Mouse (Mus musculus) kidney, postnatal 4 days (tissue): ENCODE data around the gene Gm10563.

ENCODE experiments used
- DNase-seq, 2 experiments: peaks; one replicate each; pipeline ENCODE4 v3.0.0; 2021; ENCODE audit warnings: mixed read lengths in 2 of 2

The Gm10563 gene

DNA sequence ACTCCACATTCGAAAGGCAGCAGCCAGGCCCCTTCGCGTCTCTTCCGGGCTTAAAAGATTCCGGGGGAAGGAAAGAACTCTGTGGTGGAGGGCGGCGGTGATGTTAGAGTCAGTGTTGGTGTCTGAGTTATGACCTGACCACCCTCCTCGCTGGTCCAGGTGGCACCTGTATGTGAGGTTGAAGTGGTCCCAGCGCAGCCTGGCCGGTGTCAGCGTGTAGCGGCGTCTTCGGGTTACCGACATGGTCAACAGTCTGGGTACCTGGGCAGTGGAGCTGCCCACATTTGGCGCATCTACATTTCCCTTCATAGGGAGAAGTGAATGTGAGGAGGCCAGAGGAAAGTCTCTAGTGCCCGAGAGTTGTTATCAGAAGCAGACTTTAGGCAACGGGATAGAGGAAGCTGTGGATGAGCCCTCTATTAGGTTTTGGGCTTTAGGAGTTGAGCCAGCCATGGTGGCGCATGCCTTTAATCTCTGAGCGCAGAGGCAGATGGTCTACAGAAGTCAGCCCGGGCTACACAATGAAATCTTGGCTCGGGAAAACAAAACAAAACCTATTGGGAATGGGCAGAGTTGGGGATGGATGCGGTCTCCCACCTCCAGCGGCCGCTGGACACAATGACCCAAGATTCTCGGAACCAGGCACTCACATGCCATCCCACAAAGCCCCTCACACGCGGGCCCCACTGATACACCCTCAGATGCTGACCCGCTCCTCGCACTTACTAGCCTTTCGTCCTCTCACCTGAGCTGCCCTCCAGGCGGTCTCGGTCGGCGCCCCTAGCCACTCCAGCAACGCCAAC lies 7.3 kb upstream of the Gm10563 start:
- DNase-seq = peak in 1 of 2 experiments; percentile 28

DNA sequence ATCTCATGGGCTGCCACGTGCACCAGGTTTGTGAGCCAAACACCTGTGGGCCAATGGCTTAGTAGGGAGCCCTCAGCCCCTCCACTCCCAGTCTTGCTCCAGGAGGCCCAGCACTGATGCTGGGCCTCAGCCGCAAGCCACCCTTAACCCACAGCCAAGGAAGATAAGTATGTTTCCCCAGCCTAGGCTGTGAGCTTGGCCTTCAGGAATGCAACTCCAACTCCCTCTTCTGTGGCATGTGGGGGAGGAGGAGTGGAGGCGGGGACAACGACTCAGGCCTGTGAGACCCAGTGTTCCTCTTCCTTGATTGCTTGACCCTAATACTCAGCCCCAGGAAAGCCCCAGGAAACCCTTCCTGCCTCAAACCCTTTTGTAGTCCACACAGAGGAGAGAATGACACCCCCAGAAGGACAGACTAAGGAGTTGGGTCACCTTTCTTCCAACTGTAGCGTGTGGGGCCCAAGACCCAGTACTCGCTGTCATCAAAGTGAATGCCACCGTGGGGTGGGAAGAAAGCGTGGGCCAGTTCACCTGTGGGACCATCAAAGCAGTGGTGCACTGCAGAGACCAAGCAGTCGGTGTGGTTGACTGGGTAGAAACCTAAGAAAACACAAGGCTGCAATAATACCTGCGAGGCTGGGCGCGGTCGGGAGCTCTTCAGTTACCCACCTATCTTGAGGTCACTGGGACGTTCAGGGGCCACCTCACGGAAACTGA lies 6.5 kb upstream of the Gm10563 start:
- peak; percentile 72 to 87 for DNase-seq

DNA sequence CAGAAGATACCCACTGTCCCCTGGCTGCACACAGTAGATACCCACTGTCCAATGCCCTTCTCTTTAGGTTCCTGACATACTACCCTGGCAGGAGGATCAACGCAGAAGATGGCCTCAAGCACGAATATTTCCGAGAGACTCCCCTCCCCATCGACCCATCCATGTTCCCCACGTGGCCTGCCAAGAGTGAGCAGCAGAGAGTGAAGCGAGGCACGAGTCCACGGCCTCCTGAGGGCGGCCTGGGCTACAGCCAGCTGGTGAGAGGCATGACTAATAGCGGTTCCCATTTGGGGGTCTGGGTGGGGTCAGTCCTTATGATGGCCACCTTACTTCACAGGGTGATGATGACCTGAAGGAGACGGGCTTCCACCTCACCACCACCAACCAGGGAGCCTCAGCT lies 4.1 kb upstream of the Gm10563 start:
- DNase-seq = no peak

DNA sequence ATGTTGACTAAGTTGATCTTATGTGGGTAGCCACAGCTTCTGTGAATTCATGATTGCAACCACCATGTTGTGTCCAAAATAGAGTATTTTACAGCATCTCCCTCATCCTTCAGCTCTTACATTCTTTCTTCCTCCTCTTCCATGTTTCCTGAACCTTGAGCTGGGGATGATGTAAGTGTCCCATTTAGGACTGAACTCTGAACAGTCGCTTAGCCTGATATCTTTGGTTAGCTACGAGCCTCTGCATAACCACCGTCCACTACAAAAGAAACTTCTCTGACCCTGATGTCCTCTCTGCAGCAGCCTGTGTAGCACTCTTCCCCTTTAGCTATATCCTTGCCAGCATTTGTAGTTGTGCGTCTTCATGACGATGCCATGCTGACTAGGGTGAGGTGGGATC lies 513 bp upstream of the Gm10563 start:
- no peak for DNase-seq

DNA sequence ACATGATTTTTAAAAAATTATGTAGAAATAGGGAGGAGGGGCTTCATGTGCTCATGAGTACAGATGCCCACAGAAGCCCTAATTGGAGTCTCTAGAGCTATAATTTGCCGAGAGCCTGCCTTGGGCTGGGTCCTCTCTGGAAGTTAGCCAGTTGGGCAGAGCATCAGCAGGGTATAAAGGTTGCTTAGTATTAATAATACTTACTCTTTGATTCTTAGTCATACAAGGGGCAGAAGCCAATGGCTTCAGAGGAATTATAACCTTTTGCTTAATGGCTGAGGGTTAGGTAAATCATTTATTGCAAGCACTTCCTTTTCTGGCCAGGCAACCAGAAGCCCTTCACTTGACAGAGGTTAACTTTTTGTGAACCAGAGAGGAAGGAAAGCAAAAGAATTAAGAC lies 1.7 kb downstream of the Gm10563 start:
- no peak for DNase-seq

DNA sequence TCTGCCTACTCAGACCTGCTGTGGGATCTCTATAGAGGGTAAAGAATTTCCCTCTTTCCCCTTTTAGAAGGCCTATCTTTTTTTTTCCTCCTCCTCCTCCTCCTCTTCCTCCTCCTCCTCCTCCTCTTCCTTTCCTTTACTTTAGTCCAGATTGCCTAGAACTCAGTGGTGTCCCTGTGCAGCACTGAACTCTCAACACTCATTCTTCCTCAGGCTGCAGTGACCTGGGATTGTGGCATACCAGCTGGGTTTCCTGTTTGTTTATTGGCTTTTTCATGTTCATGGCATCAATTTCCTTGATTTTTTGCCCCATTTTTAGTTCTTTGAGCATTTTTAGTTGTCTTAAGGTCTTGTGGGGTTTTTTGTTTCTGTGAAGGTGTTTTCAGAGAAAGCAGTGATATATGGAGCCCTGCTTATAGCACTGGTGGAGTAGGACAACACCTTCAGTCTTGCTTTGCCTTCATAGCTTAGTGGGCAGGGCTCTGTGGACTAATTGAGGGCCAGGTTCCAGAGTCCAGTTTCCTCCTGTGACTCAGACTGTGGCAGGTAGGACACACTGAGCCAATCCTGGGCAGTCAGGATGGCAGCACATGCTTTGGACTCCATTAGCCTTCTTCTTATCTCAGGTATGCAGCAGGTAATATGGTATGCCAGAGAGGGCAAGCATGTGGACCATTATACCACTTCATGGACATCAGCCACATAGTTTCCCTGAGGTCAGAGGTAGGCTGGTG lies 9.3 kb downstream of the Gm10563 start:
- no peak for DNase-seq

DNA sequence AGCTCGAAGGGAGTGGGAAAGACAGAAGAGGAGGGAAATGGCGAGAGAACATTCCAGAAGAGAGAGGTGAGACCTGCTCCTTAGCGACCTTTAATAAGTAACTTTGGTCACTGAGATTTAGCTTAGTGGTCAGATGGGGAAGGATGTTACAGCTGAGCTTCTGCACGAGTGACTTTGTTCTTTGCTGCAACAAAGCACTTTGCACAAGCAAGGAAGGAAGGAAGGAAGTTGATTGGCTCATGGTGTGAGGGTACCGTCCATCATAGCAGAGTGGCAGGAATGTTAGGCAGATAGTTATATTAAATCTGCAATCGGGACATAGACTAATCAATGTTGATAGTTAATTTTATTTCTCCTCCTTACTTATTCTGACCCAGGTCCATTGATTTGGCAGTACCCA lies 14.9 kb downstream of the Gm10563 start:
- DNase-seq = no peak

DNA sequence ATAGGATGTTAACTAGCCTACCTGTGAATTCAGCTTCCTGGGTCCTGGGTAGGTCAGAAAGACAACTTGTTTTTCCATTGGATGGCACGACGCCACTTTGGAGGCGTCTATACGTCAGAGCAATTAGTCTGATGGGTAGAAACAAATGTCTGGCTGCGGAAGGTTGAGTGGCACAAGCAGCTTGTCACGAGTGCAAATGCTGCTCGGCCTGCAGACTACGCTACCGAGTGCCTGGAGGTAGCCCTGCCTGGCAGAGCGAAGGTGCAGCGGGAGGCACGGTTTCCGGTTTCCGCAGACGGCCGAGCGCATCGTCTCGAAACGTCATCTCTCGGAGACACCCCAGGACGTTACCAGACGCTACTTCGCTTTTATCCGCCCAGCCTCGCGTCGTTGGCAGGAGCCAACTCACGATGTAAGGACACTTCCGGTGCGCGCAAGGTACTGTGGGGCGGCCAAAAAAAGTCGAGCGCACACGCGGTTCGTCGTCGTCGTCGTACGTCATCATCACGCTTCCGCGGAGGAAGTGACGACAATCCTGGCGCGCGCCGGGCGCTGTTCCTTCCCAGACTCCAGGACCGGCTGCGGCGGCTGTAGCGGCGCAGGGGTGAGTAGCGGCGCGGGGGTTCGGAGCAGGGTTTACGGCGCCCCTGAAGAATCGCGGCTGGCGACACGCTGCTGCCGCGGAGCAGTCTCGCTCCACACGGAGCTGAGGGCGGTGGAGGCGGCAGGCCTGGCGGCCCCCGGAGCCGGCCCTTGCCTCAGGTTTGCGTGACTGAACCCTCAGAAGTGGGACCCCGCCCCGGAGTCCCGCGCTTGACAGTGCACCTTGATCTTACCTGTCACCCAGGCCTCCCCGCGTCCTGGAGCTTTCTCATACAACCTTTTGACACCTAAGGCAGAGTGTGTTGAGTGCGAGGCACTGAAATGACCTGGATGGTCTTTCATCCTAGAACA lies 20.6 kb downstream of the Gm10563 start, which contains the start of gene Cdk11b:
Gene Cdk11b, plus strand, starts transcription at position 517 of the 954 bp plus-strand sequence.
- peak; percentile 96 to 98 for DNase-seq

DNA sequence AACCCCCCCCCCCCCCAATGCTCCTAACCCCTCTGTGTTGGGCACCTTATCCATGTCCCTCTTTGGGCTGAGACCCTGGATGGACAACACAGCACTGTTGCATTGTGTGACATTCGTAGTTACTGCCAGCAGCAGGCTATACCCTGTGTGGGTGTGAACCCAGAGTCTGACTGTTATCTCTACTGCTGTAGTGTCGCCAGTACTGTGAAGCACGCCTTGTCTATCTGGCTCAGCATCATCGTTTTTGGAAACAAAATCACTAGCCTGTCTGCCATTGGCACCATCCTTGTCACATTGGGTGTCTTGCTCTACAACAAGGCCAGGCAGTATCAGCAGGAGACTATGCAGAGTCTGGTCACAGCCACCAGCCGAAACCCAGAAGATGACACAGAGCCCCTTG lies 26.9 kb downstream of the Gm10563 start:
- no peak for DNase-seq

DNA sequence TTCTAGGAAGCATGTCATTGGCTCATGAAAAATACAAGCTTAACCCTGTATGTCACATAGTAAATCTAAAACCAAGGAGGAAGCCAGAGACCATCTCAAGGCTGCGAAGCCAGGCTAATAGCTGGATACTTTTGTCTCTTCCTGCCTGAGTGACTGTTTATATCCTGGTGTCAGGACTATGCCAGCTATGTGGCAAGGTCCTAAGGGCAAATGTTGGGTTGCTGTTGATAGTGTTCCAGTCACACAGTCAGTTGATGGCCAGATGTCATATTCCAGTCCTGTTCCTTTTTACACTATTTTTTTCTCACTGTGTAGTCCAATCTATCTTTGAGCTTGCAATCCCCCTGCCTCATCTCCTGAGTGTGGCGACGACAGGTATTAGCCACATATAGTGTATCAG lies 31.9 kb downstream of the Gm10563 start:
- DNase-seq = no peak

DNA sequence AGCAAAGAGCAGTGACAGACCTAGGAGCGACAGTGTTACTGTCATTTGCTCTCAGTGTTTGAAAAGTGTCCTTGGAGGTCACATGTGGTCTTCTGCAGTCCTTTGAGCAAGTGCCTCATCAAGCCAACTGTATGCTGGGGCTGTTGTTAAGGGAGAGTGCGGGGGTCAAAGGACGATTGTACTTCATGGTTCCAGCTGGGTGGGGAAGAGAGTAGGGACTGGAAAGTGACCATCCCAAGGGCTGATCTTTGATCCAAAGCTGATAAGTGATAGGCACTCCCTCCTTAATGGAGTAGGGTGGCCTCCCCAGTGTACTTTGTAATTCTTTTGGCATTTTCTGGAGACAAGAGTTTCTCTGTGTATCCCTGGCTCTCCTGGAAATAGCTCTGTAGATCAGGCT lies 33.3 kb downstream of the Gm10563 start:
- no peak for DNase-seq

DNA sequence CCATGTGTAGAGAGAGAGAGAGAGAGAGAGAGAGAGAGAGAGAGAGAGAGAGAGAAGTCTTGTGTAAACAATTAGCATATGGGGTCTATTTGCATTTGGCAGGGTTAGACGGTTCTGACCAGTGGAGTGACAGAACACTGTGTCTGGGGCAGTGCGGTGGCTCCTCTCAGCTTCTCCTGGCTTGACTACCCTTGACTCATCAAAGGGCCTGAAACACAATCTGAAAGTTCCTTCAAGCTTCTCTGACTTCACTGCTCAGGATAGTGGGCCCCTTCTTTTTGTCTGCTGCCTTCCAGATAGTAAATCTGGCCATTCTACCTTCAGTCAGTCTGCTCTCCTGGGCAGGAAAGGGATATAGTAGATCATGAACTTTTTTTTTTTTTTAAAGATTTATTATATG lies 38.4 kb downstream of the Gm10563 start:
- no peak for DNase-seq

DNA sequence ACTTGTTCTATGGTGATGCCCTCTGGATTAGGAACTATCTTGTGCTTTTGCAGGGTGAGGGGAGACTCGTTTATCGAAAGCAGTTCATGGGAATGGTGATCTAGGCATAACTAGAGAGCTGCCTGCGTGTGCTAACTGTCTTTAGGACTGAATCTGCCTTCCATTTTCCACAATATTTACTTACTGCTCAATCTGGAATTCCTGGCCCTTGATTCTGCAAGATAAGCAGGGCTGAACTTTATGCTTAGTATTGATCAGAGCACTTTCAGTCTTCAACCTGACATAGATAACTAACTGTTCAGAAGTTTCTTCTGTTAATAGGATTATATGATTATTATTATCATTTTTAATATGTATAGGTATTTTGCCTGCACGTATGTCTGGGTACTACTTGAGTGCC lies 40.1 kb downstream of the Gm10563 start:
- DNase-seq = no peak

DNA sequence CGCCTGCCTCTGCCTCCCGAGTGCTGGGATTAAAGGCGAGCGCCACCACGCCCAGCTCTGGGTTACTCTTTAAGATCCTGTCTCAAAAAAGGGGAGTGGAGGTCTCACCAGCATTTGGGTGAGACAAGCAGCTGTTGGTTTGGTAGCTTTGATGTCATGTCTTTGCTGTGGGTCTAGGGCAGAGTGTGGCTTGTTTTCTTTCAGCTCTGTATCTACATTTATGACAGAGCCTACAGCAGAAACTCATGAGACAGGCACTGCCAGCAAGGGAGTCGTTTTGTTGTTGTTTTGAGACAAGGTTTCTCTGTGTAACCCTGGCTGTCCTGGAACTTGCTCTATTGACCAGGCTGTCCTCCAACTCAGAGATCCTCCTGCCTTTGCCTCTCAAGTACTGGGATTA lies 41.4 kb downstream of the Gm10563 start:
- DNase-seq = no peak

DNA sequence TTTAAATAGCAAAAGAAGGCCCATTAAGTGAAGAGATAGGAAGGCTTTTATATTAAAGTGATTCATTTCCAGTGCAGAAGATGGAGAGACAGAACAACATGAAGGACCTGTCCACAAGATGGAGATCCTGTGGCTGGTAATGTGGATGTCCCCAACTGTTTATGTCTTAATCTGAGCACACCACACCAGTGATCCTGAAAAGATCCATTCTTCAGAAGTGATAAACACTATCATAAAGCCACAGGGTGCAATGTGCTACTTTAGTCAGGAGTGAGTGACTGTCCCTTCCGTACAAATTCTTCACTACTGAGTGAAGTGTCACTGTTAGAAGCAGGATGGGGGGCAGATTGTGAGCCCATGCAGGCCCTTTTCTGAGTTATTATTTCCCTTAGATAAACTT lies 42.5 kb downstream of the Gm10563 start:
- DNase-seq = no peak

DNA sequence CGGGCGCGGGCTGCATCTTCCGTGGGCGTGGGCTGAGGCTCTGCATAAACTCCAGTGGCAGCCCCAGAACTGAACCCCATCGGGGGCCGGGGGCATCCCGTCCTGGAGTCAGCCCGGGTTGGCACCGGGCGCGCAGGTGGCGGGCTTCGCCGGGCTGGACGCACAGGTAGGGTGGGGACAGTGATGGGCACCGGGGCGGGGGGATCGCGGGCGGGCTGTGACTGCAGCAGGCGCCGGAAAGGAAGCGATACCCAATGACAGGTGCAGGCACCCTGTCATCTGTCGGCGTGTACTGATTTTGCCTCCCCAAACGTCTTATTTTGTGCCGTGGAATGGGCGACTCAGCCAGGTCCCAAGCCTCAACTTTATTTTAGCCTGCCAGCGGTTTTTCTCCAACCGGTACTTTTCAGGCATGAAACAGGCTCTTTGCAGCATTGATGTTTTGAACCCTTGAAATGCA lies 43.2 kb downstream of the Gm10563 start:
- DNase-seq = no peak

DNA sequence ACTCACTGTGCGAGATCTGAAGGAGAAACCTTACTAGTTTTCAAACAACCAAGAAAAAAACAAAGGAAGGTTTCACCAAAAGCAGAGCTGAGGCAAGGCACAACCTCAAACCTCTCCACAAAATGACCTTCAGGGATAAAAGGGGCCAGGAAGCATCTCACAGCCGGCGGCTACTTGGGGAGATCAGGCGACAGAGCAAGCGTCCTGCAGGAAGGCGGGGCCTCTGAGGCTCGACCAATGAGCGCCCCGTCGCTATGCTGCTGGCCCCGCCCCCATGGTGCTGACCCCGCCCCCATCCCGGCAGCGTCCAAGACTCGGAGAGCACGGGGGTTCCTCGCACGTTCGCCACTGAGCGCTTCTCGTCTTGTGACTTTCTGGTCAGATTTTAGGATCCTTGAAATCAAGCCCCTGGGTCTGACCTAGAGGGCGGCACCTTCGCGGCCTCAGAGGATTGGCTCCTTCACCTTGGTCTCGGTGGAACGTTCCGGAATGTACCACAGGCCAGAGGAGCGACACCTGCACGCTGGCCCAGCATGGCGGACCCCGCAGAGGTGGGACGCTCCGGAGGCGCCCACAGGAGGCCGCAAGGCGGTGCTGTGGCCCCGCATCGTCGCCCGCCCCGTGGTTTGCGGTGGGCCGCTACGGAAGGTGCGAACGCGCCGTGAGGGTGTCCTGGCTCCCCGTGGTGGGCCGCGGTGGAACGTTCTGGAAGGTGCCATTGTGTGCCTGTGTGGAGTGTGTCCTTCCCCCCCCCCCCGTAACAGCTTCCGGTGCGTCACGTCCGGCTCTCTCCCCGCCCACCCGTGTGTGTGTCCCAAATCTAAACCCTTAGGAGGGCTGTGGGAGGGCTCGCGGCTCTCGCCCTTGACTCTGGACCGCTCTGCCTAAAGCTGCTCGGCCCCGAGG lies 43.9 kb downstream of the Gm10563 start, which contains the start of gene Slc35e2:
Gene Slc35e2, plus strand, starts transcription at position 326 of the 906 bp plus-strand sequence.
- DNase-seq = peak; percentile 99

DNA sequence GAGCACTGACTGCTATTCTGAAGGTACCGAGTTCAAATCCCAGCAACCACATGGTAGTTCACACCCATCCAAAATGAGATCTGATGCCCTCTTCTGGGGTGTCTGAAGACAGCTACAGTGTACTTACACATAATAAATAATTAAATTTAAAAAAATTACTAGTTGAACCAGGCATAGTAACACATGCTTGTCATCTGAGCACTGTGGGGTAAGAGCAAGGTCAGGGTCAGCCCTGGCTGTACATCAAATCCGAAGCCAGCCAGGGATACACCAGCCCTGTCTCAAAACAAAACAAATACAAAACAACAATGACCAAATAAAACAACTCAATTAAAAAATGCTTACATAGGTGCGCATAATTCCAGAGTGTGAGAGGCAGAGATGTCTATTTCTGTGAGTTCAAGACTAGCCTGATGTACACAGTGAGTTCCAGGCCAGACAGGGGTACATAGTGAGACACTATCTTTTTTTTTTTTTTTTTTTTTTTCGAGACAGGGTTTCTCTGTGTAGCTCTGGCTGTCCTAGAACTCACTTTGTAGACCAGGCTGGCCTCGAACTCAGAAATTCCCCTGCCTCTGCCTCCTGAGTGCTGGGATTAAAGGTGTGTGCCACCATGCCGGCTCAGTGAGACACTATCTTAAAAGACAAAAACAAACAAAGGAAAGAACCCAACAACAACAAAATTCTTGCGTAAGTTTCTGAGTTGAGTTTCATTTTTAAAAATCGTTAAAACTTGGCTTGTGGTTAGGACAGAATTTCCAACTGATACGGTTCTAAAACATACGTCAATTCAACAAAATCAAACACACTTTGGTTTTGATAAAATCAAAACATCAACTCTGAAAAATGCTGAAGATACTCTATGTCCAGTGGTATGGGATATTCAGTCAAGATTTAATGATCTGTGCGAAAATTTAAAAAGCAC lies 45.0 kb downstream of the Gm10563 start:
- no peak for DNase-seq

DNA sequence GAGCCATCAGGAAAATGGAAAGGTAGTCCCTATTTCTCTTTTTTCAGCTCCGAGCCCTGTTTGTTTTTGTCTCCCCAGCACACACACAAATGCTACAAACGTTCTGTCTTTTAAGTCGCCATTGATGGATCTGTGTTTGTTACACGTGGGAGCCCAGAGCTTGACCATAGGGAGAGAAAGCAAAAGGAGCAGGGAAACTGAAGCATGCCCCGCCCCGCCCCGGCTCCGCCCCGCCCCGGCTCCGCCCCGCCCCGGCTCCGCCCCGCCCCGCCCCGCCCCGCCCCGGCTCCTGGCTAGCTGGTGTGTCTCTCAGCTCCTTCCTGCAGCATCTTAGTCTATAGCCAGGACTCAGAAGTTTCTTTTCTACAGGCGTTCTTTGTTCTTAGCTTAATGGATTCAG lies 46.7 kb downstream of the Gm10563 start:
- no peak for DNase-seq

DNA sequence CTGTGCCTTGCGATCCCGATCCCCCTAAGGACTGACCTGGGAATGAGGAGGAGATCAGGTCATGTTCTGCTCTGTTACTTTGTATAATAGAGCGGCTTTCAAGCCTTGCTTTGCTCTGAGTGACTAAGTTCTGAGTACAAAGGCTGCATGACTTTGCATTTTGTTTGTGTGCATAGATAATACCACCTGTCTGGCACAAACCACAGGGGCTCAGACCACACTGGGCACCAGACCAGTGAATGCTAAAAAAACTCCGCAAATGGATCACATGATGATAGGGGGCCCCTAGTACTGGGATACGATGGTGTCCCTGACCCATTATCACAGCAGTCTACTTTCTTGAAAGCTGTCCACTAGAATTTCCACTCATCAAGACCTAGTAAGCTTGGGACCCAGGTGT lies 48.6 kb downstream of the Gm10563 start:
- DNase-seq = no peak
